Mouse (Mus musculus) limb, embryonic 12.5 days (tissue): ENCODE measurements around the gene Pkd2l1. TPM values are rescaled to one million over a fixed set of nuclear protein-coding genes. Genes with fewer than 3 reads are reported as not detected.
"Not testable (repeated sequence)": the region's sequence is repeated elsewhere in the genome, so short reads cannot be mapped to it uniquely, and the experiment has no call there.

ENCODE experiments used
- ATAC-seq: fragments of 200-750 bp; cut with Nextera tagmentation; 2 replicates; pipeline ENCODE4 v1.8.0; 2017; ENCODE audit warnings: low read depth, moderate TSS enrichment; ENCODE audit not compliant: insufficient number of reproducible peaks, insufficient read depth, low FRiP score, low TSS enrichment
- H3K27ac ChIP-seq: fragments of 300-500 bp; sonication (generic); 2 replicates; pipeline ENCODE4 v1.5.1; 2016; ENCODE audit warnings: mild to moderate bottlenecking, moderate library complexity
- H3K27me3 ChIP-seq: fragments of 300-500 bp; sonication (generic); 2 replicates; pipeline ENCODE4 v1.6.1; 2016; ENCODE audit warnings: mild to moderate bottlenecking, moderate library complexity
- H3K36me3 ChIP-seq: fragments of 300-500 bp; sonication (generic); 2 replicates; pipeline ENCODE4 v1.6.1; 2016; ENCODE audit warnings: mild to moderate bottlenecking, moderate library complexity
- H3K4me1 ChIP-seq: fragments of 300-500 bp; sonication (generic); replicated peaks from 2 replicates; pipeline ENCODE4 v1.6.1; 2016
- H3K4me2 ChIP-seq: fragments of 300-500 bp; sonication (generic); 2 replicates; pipeline ENCODE4 v1.6.1; 2016; ENCODE audit warnings: mild to moderate bottlenecking, moderate library complexity
- H3K4me3 ChIP-seq: fragments of 300-500 bp; sonication (generic); replicated peaks from 2 replicates; pipeline ENCODE4 v1.5.1; 2016; ENCODE audit warnings: mild to moderate bottlenecking
- H3K9ac ChIP-seq: fragments of 300-500 bp; sonication (generic); replicated peaks from 2 replicates; pipeline ENCODE4 v1.6.1; 2016; ENCODE audit warnings: mild to moderate bottlenecking, moderate library complexity
- H3K9me3 ChIP-seq: fragments of 300-500 bp; sonication (generic); 2 replicates; pipeline ENCODE4 v1.6.1; 2016; ENCODE audit warnings: mild to moderate bottlenecking, moderate library complexity
- WGBS: fragments of 180-500 bp; shearing (Covaris S2); methylation state at CpG from one replicate; pipeline ENCODE4 v1.1.7; 2016; 5-methylcytosine and 5-hydroxymethylcytosine counted together
- polyA plus RNA-seq: library from polyadenylated mRNA; unstranded; fragments of >200 nt; fragmentation: Nextera tagmentation; extraction: Ambion mirVana; gene quantifications from 2 replicates; pipeline ENCODE4 v1.2.1, GENCODE M21; 2016

The Pkd2l1 gene
- polyA plus RNA-seq, 1 experiment from 2014 or later, result not detected

DNA sequence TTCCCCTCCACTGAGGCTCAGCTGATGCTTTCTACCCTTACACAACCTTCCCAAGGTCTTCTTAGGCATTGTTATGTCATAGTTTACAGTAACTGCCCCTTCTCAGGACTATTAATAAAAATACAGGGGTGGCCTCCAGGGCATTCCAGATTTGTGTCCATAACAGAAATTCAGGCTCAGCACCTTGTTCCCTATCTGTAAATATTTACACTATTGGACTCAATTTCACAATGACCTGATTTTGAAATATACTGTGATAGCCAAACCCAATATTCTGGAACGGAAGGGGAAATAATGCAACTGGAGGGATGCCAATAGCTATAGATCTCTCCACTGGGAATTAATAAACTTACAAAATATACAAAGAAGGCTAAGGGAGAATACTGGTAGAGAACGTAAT, 63.7 kb downstream of the Pkd2l1 start:
- no peak overlapping the region for H3K9ac ChIP-seq
- no peak overlapping the region for H3K4me2 ChIP-seq
- peaks cover 70% of the 10 kb centered on the region for H3K36me3 ChIP-seq
- no peaks in the 10 kb centered on the region for H3K27me3 ChIP-seq
- H3K27ac ChIP-seq, result no peak overlapping the region
- H3K9me3 ChIP-seq, result no peaks in the 10 kb centered on the region
- H3K4me1 ChIP-seq, result no peaks in the 10 kb centered on the region
- ATAC-seq, result no peak
- WGBS, result 86% methylated on average over 2 of the region's 2 CpGs
- H3K4me3 ChIP-seq, result no peak overlapping the region

DNA sequence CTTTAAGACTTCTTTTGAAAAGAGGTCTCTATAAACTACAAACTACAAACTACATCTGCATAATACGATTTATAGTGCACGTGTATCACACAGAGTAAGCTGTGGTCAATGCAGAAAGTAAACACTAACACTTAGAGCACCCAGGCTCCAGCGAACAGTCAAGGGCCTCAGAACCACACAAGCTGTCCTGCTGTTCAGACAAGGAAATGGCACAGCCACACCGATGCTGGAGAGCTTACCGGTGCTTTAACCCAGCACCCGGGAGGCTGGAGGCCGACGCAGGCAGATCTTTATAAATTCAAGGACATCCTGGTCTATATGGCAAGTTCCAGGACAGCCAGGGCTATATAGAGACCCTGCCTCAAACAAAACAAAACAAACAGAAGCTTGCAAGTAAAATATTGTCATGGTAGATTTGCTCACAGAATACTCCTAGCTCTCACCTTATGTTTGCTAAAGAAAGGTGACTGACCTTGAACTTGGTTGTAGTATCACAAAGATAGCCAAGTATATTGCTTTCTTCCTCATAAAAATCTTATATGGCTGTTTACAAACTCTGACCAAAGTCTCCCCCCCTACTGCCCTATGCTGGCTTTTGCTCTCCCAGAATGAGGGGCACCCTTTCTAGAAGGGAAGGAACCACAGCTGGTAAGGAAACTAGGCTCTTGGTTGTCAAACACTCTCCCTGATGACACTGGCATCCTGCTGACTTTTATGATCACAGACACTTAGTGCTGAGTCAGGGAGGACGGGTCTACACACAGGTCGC, 64.3 kb downstream of the Pkd2l1 start:
- 92% methylated on average over 10 of the region's 10 CpGs for WGBS
- Histone ChIP-seq H3K27me3 (no peaks in the 10 kb centered on the region), H3K27ac (no peak overlapping the region), H3K36me3 (peaks cover 76% of the 10 kb centered on the region), H3K4me3 (no peak overlapping the region), H3K4me1 (no peaks in the 10 kb centered on the region), H3K4me2 (no peak overlapping the region), H3K9me3 (no peaks in the 10 kb centered on the region), H3K9ac (no peak overlapping the region)
- no peak for ATAC-seq

DNA sequence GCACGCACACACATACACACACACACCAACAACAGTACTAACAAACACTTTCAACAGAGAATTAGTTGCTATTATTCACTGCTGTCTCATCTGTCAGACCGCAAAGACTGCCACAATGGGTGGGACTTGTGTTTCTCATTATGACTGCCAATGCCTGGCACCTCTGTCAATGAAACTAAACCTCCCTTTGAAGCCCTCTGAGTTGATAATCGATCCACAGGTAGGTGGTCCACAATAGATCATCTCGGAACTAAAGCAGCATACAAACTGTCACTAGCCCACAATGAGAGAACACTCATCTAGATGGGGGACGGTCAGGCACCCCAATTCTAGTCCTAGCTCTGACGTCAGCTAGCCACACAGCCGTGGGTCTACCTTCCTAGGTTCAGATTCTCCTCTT, 71.1 kb downstream of the Pkd2l1 start:
- WGBS, result 91% methylated on average over 7 of the region's 7 CpGs
- Histone ChIP-seq H3K36me3 (peaks cover 88% of the 10 kb centered on the region), H3K9me3 (no peaks in the 10 kb centered on the region), H3K9ac (no peak overlapping the region), H3K27ac (no peak overlapping the region), H3K4me1 (no peaks in the 10 kb centered on the region), H3K27me3 (no peaks in the 10 kb centered on the region), H3K4me3 (no peak overlapping the region), H3K4me2 (no peak overlapping the region)
- ATAC-seq, result no peak

DNA sequence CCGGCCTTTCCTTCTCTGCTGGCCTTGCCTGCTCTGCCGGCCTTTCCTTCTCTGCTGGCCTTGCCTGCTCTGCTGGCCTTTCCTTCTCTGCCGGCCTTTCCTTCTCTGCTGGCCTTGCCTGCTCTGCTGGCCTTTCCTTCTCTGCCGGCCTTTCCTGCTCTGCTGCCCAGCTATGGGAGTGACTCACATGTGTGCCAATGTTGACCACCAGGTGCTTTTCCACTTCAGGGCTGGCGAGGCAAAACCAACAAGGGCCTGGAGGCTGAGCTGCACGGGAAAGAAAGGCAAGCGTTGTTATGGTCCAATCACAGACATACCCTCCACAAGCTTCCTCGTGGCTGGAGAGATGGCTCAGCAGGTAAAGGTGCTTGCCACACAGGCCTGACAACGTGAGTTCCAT, 71.6 kb downstream of the Pkd2l1 start:
- ATAC-seq, H3K4me3 ChIP-seq, H3K9me3 ChIP-seq, H3K4me2 ChIP-seq, H3K4me1 ChIP-seq, H3K27me3 ChIP-seq, H3K27ac ChIP-seq, H3K9ac ChIP-seq: not testable (repeated sequence)
- WGBS, result 90% methylated on average over 9 of the region's 9 CpGs
- peaks cover 87% of the 10 kb centered on the region for H3K36me3 ChIP-seq

DNA sequence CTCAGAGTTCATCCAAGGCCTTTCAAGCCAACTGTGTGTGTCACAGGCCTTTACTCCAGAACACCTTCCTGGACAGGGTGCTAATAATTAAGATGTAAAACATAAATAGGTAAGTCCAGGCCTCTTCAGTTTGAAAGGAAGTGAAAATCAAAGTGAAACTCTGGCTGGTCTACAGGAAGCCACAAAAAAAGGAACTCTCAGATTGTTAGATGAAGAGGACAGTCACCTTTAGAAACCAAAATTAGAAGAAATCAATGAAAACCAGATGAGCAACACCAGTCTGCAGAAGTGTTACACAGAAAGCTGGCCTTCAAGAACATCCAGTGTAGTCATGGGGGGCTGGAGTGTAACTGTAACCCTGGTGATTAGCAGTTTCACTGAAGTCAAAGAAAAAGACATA, 74.4 kb downstream of the Pkd2l1 start:
- no peak overlapping the region for H3K9ac ChIP-seq
- no peaks in the 10 kb centered on the region for H3K27me3 ChIP-seq
- no peak overlapping the region for H3K4me2 ChIP-seq
- no peak for ATAC-seq
- H3K4me3 ChIP-seq, result no peak overlapping the region
- H3K9me3 ChIP-seq, result no peaks in the 10 kb centered on the region
- H3K27ac ChIP-seq, result no peak overlapping the region
- no peaks in the 10 kb centered on the region for H3K4me1 ChIP-seq
- peaks cover 84% of the 10 kb centered on the region for H3K36me3 ChIP-seq

DNA sequence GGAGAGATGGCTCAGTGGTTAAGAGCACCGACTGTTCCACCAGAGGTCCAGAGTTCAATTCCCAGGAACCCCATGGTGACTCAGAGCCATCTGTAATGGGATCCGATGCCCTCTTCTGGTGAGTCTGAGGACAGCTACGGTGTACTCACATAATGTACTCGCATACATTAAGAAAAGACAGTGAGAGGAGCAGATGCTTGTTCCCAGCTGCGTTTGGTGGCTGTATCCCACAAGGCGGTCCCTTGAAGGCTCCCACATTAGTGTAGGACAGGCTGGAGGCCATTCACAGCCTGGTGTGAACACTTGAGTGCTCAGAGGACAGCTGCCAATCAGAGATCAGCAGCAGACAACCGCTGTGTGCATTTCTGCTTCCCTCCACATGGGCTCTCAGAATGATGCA, 80.5 kb downstream of the Pkd2l1 start:
- Histone ChIP-seq H3K27me3 (no peaks in the 10 kb centered on the region; the same call in 1 of the 2 replicates), H3K4me1 (peaks cover 4% of the 10 kb centered on the region), H3K9ac (no peak overlapping the region), H3K4me3 (no peak overlapping the region), H3K27ac (no peak overlapping the region), H3K4me2 (no peak overlapping the region), H3K36me3 (peaks cover 65% of the 10 kb centered on the region), H3K9me3 (no peaks in the 10 kb centered on the region)
- WGBS, result 67% methylated on average over 7 of the region's 7 CpGs
- ATAC-seq, result no peak

DNA sequence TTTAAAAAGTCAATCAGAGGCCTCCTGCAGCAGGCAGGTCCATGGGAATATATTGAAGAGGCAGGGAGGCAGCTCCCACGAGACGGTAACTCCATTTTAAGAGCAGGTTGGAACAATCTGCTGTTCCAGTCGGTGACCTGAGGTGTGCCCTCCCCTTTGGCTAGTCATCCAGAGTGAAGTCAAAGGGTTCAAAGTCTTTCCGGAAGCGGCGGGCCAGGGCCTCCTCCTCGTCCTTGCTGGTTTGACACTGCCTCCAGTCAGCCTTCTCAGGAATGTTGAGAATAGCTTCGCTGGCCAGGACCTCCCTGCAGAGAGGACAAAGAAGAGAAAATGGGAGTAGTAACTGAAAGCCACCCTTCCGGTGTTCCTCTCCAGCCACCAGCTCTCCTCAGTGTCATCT, 81.9 kb downstream of the Pkd2l1 start:
- ATAC-seq, result no peak

DNA sequence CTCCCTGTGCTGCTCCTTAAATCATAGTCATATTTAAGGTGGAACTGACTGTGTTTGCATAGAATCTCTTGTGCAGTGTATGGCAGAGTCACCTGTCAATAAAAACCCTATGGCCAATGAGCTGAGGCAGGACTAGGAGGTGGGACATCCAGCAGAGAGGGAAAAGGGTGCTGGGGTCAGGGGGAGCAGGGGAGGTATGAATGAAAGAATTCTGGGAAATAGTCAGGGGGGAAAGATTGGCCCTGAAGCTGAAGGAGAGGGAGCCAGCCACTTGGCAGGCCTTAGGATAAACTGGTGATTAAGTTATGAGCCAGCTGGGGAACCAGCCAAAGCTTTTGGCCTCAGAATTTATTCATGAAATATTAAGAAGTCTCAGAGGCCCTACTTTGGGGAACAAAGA, 83.2 kb downstream of the Pkd2l1 start:
- H3K27ac ChIP-seq, result no peak overlapping the region
- no peaks in the 10 kb centered on the region; the same call in 1 of the 2 replicates for H3K27me3 ChIP-seq
- no peak overlapping the region for H3K9ac ChIP-seq
- no peak for ATAC-seq
- H3K36me3 ChIP-seq, result peaks cover 44% of the 10 kb centered on the region
- no peak overlapping the region for H3K4me3 ChIP-seq
- H3K9me3 ChIP-seq, result no peaks in the 10 kb centered on the region
- peaks cover 10% of the 10 kb centered on the region for H3K4me1 ChIP-seq
- H3K4me2 ChIP-seq, result no peak overlapping the region

More for the DNA sequence above, 81.9 kb downstream of the Pkd2l1 start:
- H3K27ac ChIP-seq, result no peak overlapping the region
- 85% methylated on average over 9 of the region's 9 CpGs for WGBS
- no peak overlapping the region for H3K9ac ChIP-seq
- H3K4me2 ChIP-seq, result no peak overlapping the region
- H3K4me3 ChIP-seq, result no peak overlapping the region
- H3K9me3 ChIP-seq, result no peaks in the 10 kb centered on the region
- H3K27me3 ChIP-seq, result no peaks in the 10 kb centered on the region; the same call in 1 of the 2 replicates
- peaks cover 10% of the 10 kb centered on the region for H3K4me1 ChIP-seq
- H3K36me3 ChIP-seq, result peaks cover 57% of the 10 kb centered on the region

DNA sequence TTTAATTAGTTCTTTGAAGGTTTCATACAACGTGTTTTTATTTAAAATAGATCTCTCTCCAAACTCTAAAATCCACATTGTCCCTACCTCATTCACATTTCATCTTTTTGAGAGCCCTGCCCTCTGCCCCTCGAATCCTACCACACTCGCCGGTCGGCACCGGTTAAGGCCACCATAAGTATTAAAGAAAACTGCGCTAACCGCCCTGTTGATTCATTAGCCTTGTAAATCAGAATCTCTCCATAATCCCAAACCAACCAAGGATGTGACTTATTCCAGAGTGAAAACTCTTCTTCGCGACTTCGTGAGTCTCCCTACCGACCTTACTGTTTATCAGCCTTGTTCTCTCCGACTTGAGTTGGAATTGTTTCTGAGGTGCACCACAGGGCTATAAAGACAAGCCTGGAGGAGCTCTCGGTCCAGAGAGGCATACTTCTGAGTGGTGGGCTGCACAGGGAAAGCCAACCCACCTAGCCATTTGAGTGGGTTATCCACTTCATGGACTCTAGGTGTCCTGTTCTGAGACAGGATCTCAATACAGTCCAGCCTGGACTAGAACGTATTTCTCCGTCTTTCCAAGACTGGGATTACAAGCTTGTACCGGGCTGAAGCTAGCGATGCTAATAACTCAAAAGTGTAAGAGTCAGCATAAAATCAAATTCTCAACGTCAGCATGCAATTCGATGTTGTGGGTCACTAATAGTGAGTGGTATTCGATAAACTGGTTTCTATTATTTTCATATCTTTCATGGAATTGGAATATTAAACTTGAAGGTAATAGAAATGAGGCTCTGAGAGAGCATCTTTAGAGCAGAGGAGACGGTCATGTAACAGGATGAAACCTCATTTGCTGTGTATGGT, 84.4 kb downstream of the Pkd2l1 start:
- peak overlapping the region; percentile 96 for H3K4me3 ChIP-seq
- 31% methylated on average over 22 of the region's 22 CpGs for WGBS
- H3K4me2 ChIP-seq, result peak overlapping the region; percentile 94
- peak overlapping the region; percentile 97 for H3K9ac ChIP-seq
- H3K9me3 ChIP-seq, result no peaks in the 10 kb centered on the region
- peaks cover 35% of the 10 kb centered on the region for H3K36me3 ChIP-seq
- H3K27me3 ChIP-seq, result no peaks in the 10 kb centered on the region; the same call in 1 of the 2 replicates
- H3K27ac ChIP-seq, result 0 out of 2 replicates have a peak overlapping the region, but pooled peaks have one; percentile 4
- no peak for ATAC-seq
- peaks cover 10% of the 10 kb centered on the region for H3K4me1 ChIP-seq

DNA sequence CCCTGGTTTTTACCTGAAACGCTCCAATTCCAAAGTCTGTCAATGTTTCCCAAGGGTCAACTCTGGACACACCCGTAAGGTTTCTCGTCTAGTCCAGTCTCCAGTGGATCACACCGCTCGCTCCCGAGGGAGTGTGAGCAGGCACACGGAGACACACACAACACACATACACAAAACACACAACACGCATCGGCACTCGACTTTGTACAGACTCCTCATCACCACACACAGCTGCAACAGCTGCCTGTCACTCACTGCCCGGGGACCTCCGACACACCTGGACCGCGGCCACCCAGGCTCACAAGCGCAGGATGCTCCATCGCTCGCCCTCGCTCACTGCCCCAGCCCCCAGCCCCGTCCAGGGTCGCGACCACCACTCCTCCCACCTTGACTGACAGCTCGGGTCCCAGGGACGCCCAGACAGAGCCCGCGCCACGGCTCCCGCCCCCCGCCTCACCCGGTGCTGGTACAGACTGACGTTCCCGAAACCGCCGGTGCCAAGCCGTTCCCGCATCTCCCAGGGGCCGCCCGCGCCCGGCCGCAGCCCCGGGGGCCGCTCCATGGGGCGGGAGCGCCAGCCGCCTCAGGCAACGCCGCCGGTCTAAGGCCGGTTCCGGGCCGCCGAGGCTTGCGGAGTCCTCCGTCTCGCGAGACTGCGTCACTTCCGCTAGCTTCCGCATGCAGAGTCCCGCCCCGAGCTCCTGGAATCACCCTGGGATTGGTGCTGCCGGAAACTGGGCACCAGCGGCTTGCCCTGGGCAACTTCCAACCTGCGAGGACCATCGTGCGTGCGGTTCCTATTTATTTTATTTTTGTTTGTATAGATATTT, 85.2 kb downstream of the Pkd2l1 start, which contains the start of gene Chuk:
TSS of gene Chuk (minus strand) at position 650 of the 830 bp plus-strand sequence.
- Histone ChIP-seq H3K4me1 (peaks cover 10% of the 10 kb centered on the region), H3K4me3 (peak within 1 kb of the TSS; percentile 96), H3K36me3 (peaks cover 32% of the 10 kb centered on the region), H3K27ac (peak within 1 kb of the TSS; percentile 41; the same call in 1 of the 2 replicates), H3K9ac (peak within 1 kb of the TSS; percentile 97), H3K9me3 (no peaks in the 10 kb centered on the region), H3K27me3 (no peaks in the 10 kb centered on the region; the same call in 1 of the 2 replicates), H3K4me2 (peak within 1 kb of the TSS; percentile 94)
- peak; percentile 95 for ATAC-seq
- under 1% methylated on average over 67 of the region's 67 CpGs for WGBS

DNA sequence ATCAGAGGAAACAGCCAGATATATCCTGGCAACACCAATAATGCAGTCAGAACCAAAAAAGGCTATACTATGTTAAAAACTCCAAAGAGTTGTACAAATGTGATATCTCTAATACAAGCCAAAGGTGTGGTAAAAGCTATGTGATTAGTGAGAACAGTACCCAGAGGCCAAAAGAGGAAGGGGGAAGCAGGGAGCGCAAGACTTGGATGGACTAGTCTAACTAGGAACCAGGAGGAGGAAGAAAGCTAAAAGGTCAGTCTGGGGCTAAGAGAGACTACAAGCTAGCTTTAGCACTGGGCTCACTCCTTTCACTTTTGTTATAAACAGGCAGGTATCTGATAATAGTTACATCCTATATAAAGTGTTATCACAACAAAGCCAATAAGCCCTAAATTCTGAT, 87.8 kb downstream of the Pkd2l1 start:
- Histone ChIP-seq H3K4me3 (no peak overlapping the region), H3K9ac (no peak overlapping the region), H3K27me3 (no peaks in the 10 kb centered on the region; the same call in 1 of the 2 replicates), H3K9me3 (no peaks in the 10 kb centered on the region), H3K27ac (no peak overlapping the region), H3K36me3 (peaks cover 26% of the 10 kb centered on the region), H3K4me2 (no peak overlapping the region), H3K4me1 (peaks cover 10% of the 10 kb centered on the region)
- WGBS, result 97% methylated on average over 1 of the region's 1 CpGs
- ATAC-seq, result no peak
